Mouse (Mus musculus) retina, embryonic 14.5 days (tissue): ENCODE results near the gene Evx1.
"Not testable (repeated sequence)": the region's sequence is repeated elsewhere in the genome, so short reads cannot be mapped to it uniquely, and the experiment has no call there.

ENCODE experiments used
- DNase-seq: peaks from one replicate; pipeline ENCODE4 v3.0.0-alpha.2; 2015; ENCODE audit warnings: low spot score

The Evx1 gene

GRCm38 (mm10) chr6:52321826-52322315, 8.6 kb downstream of the Evx1 start:
- peak; percentile 35 for DNase-seq

- DNase-seq: peak; percentile 30
Observed at GRCm38 (mm10) chr6:52322721-52323215, 9.5 kb downstream of the Evx1 start.

- DNase-seq: peak; percentile 51
Observed at GRCm38 (mm10) chr6:52323292-52323691, 10.0 kb downstream of the Evx1 start.

- no peak for DNase-seq
Observed at GRCm38 (mm10) chr6:52324061-52324460, 10.8 kb downstream of the Evx1 start.

GRCm38 (mm10) chr6:52346816-52347215, 33.5 kb downstream of the Evx1 start:
- not testable (repeated sequence) for DNase-seq

- DNase-seq: no peak
Observed at GRCm38 (mm10) chr6:52366021-52366420, 52.7 kb downstream of the Evx1 start.

- no peak for DNase-seq
Observed at GRCm38 (mm10) chr6:52366533-52366932, 53.2 kb downstream of the Evx1 start.

- DNase-seq: no peak
Observed at GRCm38 (mm10) chr6:52367067-52367466, 53.8 kb downstream of the Evx1 start.
